Mouse (Mus musculus) bone marrow, adult 2 months (tissue): ENCODE data around the gene Rnf115.

Source experiments
- CTCF ChIP-seq: fragments of 200-500 bp; IDR thresholded peaks from 2 replicates; pipeline ENCODE4 v1.5.1; 2011; ENCODE audit warnings: low read length, control low read depth; ENCODE audit not compliant: control insufficient read depth, insufficient read depth
- POLR2A ChIP-seq: fragments of 200-500 bp; IDR thresholded peaks from 2 replicates; pipeline ENCODE4 v1.6.1; 2011; ENCODE audit warnings: low read depth, mild to moderate bottlenecking, control low read depth, low read length, borderline replicate concordance; ENCODE audit not compliant: control insufficient read depth

GRCm38 (mm10) chr3:96769971-96770370, 42.5 kb downstream of the Rnf115 start:
- TF ChIP-seq CTCF (no peak), POLR2A (no peak)
